Mouse (Mus musculus): ENCODE data around the gene Acsf2. TPM values are rescaled to one million over a fixed set of nuclear protein-coding genes. Genes with fewer than 3 reads are reported as not detected.
A peak's percentile ranks its signal among the peaks of the same experiment; 100 is the strongest.
"Not testable (repeated sequence)": the region's sequence is repeated elsewhere in the genome, so short reads cannot be mapped to it uniquely, and the experiment has no call there.

Acsf2 gene
- 1.6 and 1.7 TPM in 2 replicates for polyA plus RNA-seq (2015; fragmentation: Nextera tagmentation; extraction: Ambion mirVana)

- Histone ChIP-seq H3K4me3 (peak within 1 kb of the TSS; percentile 39), H3K9me3 (no peaks in the 10 kb centered on the region), H3K4me2 (peak within 1 kb of the TSS; percentile 77), H3K4me1 (peaks cover 10% of the 10 kb centered on the region), H3K27me3 (replicated peaks) (peaks cover 11% of the 10 kb centered on the region; the same call in 1 of the 2 replicates), H3K27ac (no peak within 1 kb of the TSS), H3K9ac (peak within 1 kb of the TSS; percentile 38), H3K36me3 (replicated peaks) (no peaks in the 10 kb centered on the region)
- WGBS: 1% methylated on average over 44 of the region's 52 CpGs
- peak; percentile 74 for ATAC-seq (replicated peaks)
These were observed at the start of gene Acsf2 for GRCm38 (mm10) chr11:94601321-94602281. TSS of gene Acsf2 (minus strand) at chr11:94601871.

- H3K4me1 ChIP-seq: peaks cover 20% of the 10 kb centered on the region
- H3K27me3 ChIP-seq (replicated peaks); ATAC-seq (replicated peaks); H3K4me3 ChIP-seq; H3K9ac ChIP-seq; H3K36me3 ChIP-seq (replicated peaks); H3K9me3 ChIP-seq; H3K27ac ChIP-seq; H3K4me2 ChIP-seq: not testable (repeated sequence)
- WGBS: 88% methylated on average over 7 of the region's 7 CpGs
These were observed 49.6 kb upstream of the Acsf2 start for GRCm38 (mm10) chr11:94651241-94651640.

- Histone ChIP-seq H3K9me3 (no peaks in the 10 kb centered on the region), H3K4me2 (no peak overlapping the region), H3K4me3 (no peak overlapping the region), H3K36me3 (replicated peaks) (peaks cover 47% of the 10 kb centered on the region; the same call in 1 of the 2 replicates), H3K4me1 (no peaks in the 10 kb centered on the region), H3K27me3 (replicated peaks) (no peaks in the 10 kb centered on the region), H3K27ac (no peak overlapping the region), H3K9ac (no peak overlapping the region)
- 95% methylated on average over 4 of the region's 4 CpGs for WGBS
- no peak for ATAC-seq (replicated peaks)
These were observed 44.8 kb upstream of the Acsf2 start for GRCm38 (mm10) chr11:94646457-94646856.

GRCm38 (mm10) chr11:94644461-94645219, 43.0 kb upstream of the Acsf2 start:
- Histone ChIP-seq H3K4me2 (no peak overlapping the region), H3K4me3 (no peak overlapping the region), H3K36me3 (replicated peaks) (peaks cover 65% of the 10 kb centered on the region), H3K4me1 (no peaks in the 10 kb centered on the region), H3K27ac (no peak overlapping the region), H3K9me3 (no peaks in the 10 kb centered on the region), H3K9ac (no peak overlapping the region), H3K27me3 (replicated peaks) (no peaks in the 10 kb centered on the region)
- no peak for ATAC-seq (replicated peaks)
- 85% methylated on average over 8 of the region's 8 CpGs for WGBS

GRCm38 (mm10) chr11:94634431-94634830, 32.8 kb upstream of the Acsf2 start:
- Histone ChIP-seq H3K9me3 (no peaks in the 10 kb centered on the region), H3K9ac (no peak overlapping the region), H3K4me2 (no peak overlapping the region), H3K36me3 (replicated peaks) (peaks cover 63% of the 10 kb centered on the region), H3K4me1 (peaks cover 14% of the 10 kb centered on the region), H3K27me3 (replicated peaks) (no peaks in the 10 kb centered on the region), H3K4me3 (no peak overlapping the region), H3K27ac (no peak overlapping the region)
- ATAC-seq (replicated peaks): no peak
- 90% methylated on average over 5 of the region's 5 CpGs for WGBS

GRCm38 (mm10) chr11:94632988-94633387, 31.3 kb upstream of the Acsf2 start:
- Histone ChIP-seq H3K36me3 (replicated peaks) (peaks cover 57% of the 10 kb centered on the region), H3K27ac (no peak overlapping the region), H3K4me1 (peaks cover 14% of the 10 kb centered on the region), H3K4me2 (no peak overlapping the region), H3K4me3 (no peak overlapping the region), H3K9ac (no peak overlapping the region), H3K27me3 (replicated peaks) (no peaks in the 10 kb centered on the region), H3K9me3 (no peaks in the 10 kb centered on the region)
- no peak for ATAC-seq (replicated peaks)
- WGBS: 92% methylated on average over 8 of the region's 8 CpGs

GRCm38 (mm10) chr11:94631969-94632368, 30.3 kb upstream of the Acsf2 start:
- Histone ChIP-seq H3K4me1 (peaks cover 14% of the 10 kb centered on the region), H3K4me2 (no peak overlapping the region), H3K36me3 (replicated peaks) (peaks cover 46% of the 10 kb centered on the region), H3K27me3 (replicated peaks) (no peaks in the 10 kb centered on the region), H3K9ac (no peak overlapping the region), H3K27ac (no peak overlapping the region), H3K4me3 (no peak overlapping the region), H3K9me3 (no peaks in the 10 kb centered on the region)
- no peak for ATAC-seq (replicated peaks)
- WGBS: 94% methylated on average over 5 of the region's 5 CpGs

GRCm38 (mm10) chr11:94630199-94631011, 28.7 kb upstream of the Acsf2 start:
- Histone ChIP-seq H3K27me3 (replicated peaks) (no peaks in the 10 kb centered on the region), H3K4me2 (peak overlapping the region; percentile 88), H3K9me3 (no peaks in the 10 kb centered on the region), H3K4me1 (peaks cover 14% of the 10 kb centered on the region), H3K4me3 (peak overlapping the region; percentile 100), H3K36me3 (replicated peaks) (peaks cover 31% of the 10 kb centered on the region), H3K27ac (peak overlapping the region; percentile 73), H3K9ac (peak overlapping the region; percentile 92)
- ATAC-seq (replicated peaks): peak; percentile 48; the same call in 1 of the 2 replicates
- 12% methylated on average over 26 of the region's 26 CpGs for WGBS

- H3K4me1 ChIP-seq: peaks cover 14% of the 10 kb centered on the region
- peak overlapping the region; percentile 73 for H3K27ac ChIP-seq
- peak overlapping the region; percentile 100 for H3K4me3 ChIP-seq
- ATAC-seq (replicated peaks): peak; percentile 65
- no peaks in the 10 kb centered on the region for H3K27me3 ChIP-seq (replicated peaks)
- H3K4me2 ChIP-seq: peak overlapping the region; percentile 88
- H3K9ac ChIP-seq: peak overlapping the region; percentile 92
- WGBS: under 1% methylated on average over 28 of the region's 28 CpGs
- peaks cover 25% of the 10 kb centered on the region for H3K36me3 ChIP-seq (replicated peaks)
- no peaks in the 10 kb centered on the region for H3K9me3 ChIP-seq
These were observed 28.2 kb upstream of the Acsf2 start for GRCm38 (mm10) chr11:94629884-94630198.

GRCm38 (mm10) chr11:94629199-94629883, 27.7 kb upstream of the Acsf2 start, which contains the start of gene Lrrc59:
TSS of gene Lrrc59 (plus strand) at chr11:94629767.
- Histone ChIP-seq H3K27me3 (replicated peaks) (no peaks in the 10 kb centered on the region), H3K4me1 (peaks cover 14% of the 10 kb centered on the region), H3K4me3 (peak within 1 kb of the TSS; percentile 100), H3K9ac (peak within 1 kb of the TSS; percentile 92), H3K9me3 (no peaks in the 10 kb centered on the region), H3K27ac (peak within 1 kb of the TSS; percentile 73), H3K36me3 (replicated peaks) (peaks cover 20% of the 10 kb centered on the region), H3K4me2 (peak within 1 kb of the TSS; percentile 88)
- 7% methylated on average over 41 of the region's 41 CpGs for WGBS
- peak; percentile 97 for ATAC-seq (replicated peaks)

- 77% methylated on average over 2 of the region's 2 CpGs for WGBS
These were observed 20.5 kb upstream of the Acsf2 start for GRCm38 (mm10) chr11:94622162-94622561.

More at GRCm38 (mm10) chr11:94622162-94622561, 20.5 kb upstream of the Acsf2 start:
- Histone ChIP-seq H3K4me1 (no peaks in the 10 kb centered on the region), H3K9me3 (no peaks in the 10 kb centered on the region), H3K4me3 (no peak overlapping the region), H3K4me2 (no peak overlapping the region), H3K27me3 (replicated peaks) (no peaks in the 10 kb centered on the region), H3K27ac (no peak overlapping the region), H3K9ac (no peak overlapping the region), H3K36me3 (replicated peaks) (no peaks in the 10 kb centered on the region)
- no peak for ATAC-seq (replicated peaks)
